Comparison of ENCODE assay signal across 8 mouse cellular contexts in genomic region chr19:6951994-6952711, GRCm38 (mm10). TPM values are rescaled to one million over a fixed set of nuclear protein-coding genes. Genes with fewer than 3 reads are reported as not detected.
DNase-seq lines count a peak whose midpoint lies in the region; ATAC-seq and TF ChIP-seq lines count a peak whose summit lies in the region.

No protein-coding gene starts in this region.

- 5% methylated on average over 31 of the region's 31 CpGs for WGBS in hindbrain, embryonic 15.5 days

- H3K4me3 ChIP-seq in gastrocnemius, adult 2 months: peak overlapping the region; percentile 82
- H3K4me3 ChIP-seq in hindbrain, embryonic 15.5 days: peak overlapping the region; percentile 61

- DNase-seq in R1 (ENCODE audit: low read depth, low spot score): peak; percentile 63
- DNase-seq in gastrocnemius, adult 2 months: peak; percentile 93
- peak; percentile 71 to 88 for DNase-seq in left cerebral cortex, postnatal 10 days (ENCODE audit: extremely low spot score in 1 of 2, low spot score in 2 of 2)
- DNase-seq in right cerebral cortex, postnatal 10 days (ENCODE audit: low spot score in 2 of 2): peak; percentile 85 to 89
- peak; percentile 85 for DNase-seq in urinary bladder, postnatal 14 days (ENCODE audit: low spot score)

- no peaks in the 10 kb centered on the region for H3K36me3 ChIP-seq in hindbrain, embryonic 15.5 days

- intact Hi-C loops in gastrocnemius, adult 2 months (cut with DNase I): loop anchor here (1.0 to 2.0 kb wide), 2 partner anchors 10 to 17 kb away; partner anchors contain the start of gene Gpr137
- intact Hi-C loops in left cerebral cortex, postnatal 10 days (cut with DNase I): no loop called here

- no peak for TF ChIP-seq CTCF in gastrocnemius, adult 2 months (IDR thresholded peaks at IDR 0.05)

- H3K9me3 ChIP-seq in hindbrain, embryonic 15.5 days: no peaks in the 10 kb centered on the region

- H3K9ac ChIP-seq in hindbrain, embryonic 15.5 days: peak overlapping the region; percentile 48

- H3K27ac ChIP-seq in gastrocnemius, adult 2 months: peak overlapping the region; percentile 100
- H3K27ac ChIP-seq in hindbrain, embryonic 15.5 days (replicated peaks): peak overlapping the region; percentile 95

- peaks cover 27% of the 10 kb centered on the region for H3K4me1 ChIP-seq in hindbrain, embryonic 15.5 days (replicated peaks)

- H3K27me3 ChIP-seq in hindbrain, embryonic 15.5 days: no peaks in the 10 kb centered on the region

- peak; percentile 24 for ATAC-seq in common myeloid progenitor, adult 5-6 weeks (replicated peaks; ENCODE audit: low read depth, poor library complexity, severe bottlenecking)
- peak; percentile 36 for ATAC-seq in hindbrain, embryonic 15.5 days (ENCODE audit: low FRiP score, low read depth)
- peak; percentile 24 for ATAC-seq in megakaryocyte, adult 5-6 weeks (ENCODE audit: poor library complexity, severe bottlenecking)

- H3K4me2 ChIP-seq in hindbrain, embryonic 15.5 days: peak overlapping the region; percentile 79

RNA-seq across cellular contexts. Expression of gene Gpr137, which starts 9.9 kb away (rescaled TPM):
- total RNA-seq in common myeloid progenitor, adult 5-6 weeks (2017): 13.0 and 13.1 TPM in 2 replicates
- 10 to 100 TPM in 1 of 2 experiments, 1 to 10 TPM in 1; 8.2 to 13.8 TPM for total RNA-seq in gastrocnemius, adult 2 months (2021)
- 64.0 and 79.2 TPM in 2 replicates for polyA plus RNA-seq in hindbrain, embryonic 15.5 days (2015; fragmentation: Nextera tagmentation; extraction: Ambion mirVana)
- total RNA-seq in left cerebral cortex, postnatal 10 days (2021): 10 to 100 TPM; 78.7 to 79.5 TPM
- 10.2 and 18.8 TPM in 2 replicates for total RNA-seq in megakaryocyte, adult 5-6 weeks (2015)
- 18.4 and 20.2 TPM in 2 replicates for total RNA-seq in megakaryocyte, adult 5-6 weeks (2017)

RNA-seq across cellular contexts. Expression of gene Bad, which starts 10.5 kb away (rescaled TPM):
- 36.4 and 72.3 TPM in 2 replicates for total RNA-seq in common myeloid progenitor, adult 5-6 weeks (2017)
- 10 to 100 TPM; 10.8 to 14.4 TPM for total RNA-seq in gastrocnemius, adult 2 months (2021)
- polyA plus RNA-seq in hindbrain, embryonic 15.5 days (2015; fragmentation: Nextera tagmentation; extraction: Ambion mirVana): 90.1 and 99.1 TPM in 2 replicates
- 10 to 100 TPM; 40.4 to 42.8 TPM for total RNA-seq in left cerebral cortex, postnatal 10 days (2021)
- 16.4 and 20.3 TPM in 2 replicates for total RNA-seq in megakaryocyte, adult 5-6 weeks (2015)
- 45.2 and 67.1 TPM in 2 replicates for total RNA-seq in megakaryocyte, adult 5-6 weeks (2017)

RNA-seq across cellular contexts. Expression of gene Kcnk4, which starts 17.8 kb away (rescaled TPM):
- not detected in 2 replicates for total RNA-seq in common myeloid progenitor, adult 5-6 weeks (2017)
- total RNA-seq in gastrocnemius, adult 2 months (2021): not detected
- polyA plus RNA-seq in hindbrain, embryonic 15.5 days (2015; fragmentation: Nextera tagmentation; extraction: Ambion mirVana): 9.0 and 13.1 TPM in 2 replicates
- 10 to 100 TPM; 36.6 to 38.1 TPM for total RNA-seq in left cerebral cortex, postnatal 10 days (2021)
- not detected in 2 replicates for total RNA-seq in megakaryocyte, adult 5-6 weeks (2015)
- total RNA-seq in megakaryocyte, adult 5-6 weeks (2017): 0.11 TPM in 1 of 2 replicates, not detected in the other

RNA-seq across cellular contexts. Expression of gene Ppp1r14b, which starts 22.6 kb away (rescaled TPM):
- total RNA-seq in common myeloid progenitor, adult 5-6 weeks (2017): 119 and 184 TPM in 2 replicates
- 100 to 1,000 TPM; 121 to 127 TPM for total RNA-seq in gastrocnemius, adult 2 months (2021)
- 210 and 211 TPM in 2 replicates for polyA plus RNA-seq in hindbrain, embryonic 15.5 days (2015; fragmentation: Nextera tagmentation; extraction: Ambion mirVana)
- total RNA-seq in left cerebral cortex, postnatal 10 days (2021): 10 to 100 TPM; 97.2 to 98.4 TPM
- 54.3 and 63.8 TPM in 2 replicates for total RNA-seq in megakaryocyte, adult 5-6 weeks (2015)
- 43.8 and 45.2 TPM in 2 replicates for total RNA-seq in megakaryocyte, adult 5-6 weeks (2017)

RNA-seq across cellular contexts. Expression of gene Plcb3, which starts 24.1 kb away (rescaled TPM):
- total RNA-seq in common myeloid progenitor, adult 5-6 weeks (2017): 7.5 and 10.6 TPM in 2 replicates
- total RNA-seq in gastrocnemius, adult 2 months (2021): 10 to 100 TPM in 1 of 2 experiments, 1 to 10 TPM in 1; 9.1 to 11.0 TPM
- polyA plus RNA-seq in hindbrain, embryonic 15.5 days (2015; fragmentation: Nextera tagmentation; extraction: Ambion mirVana): 13.6 and 14.0 TPM in 2 replicates
- total RNA-seq in left cerebral cortex, postnatal 10 days (2021): 10 to 100 TPM; 11.2 to 11.6 TPM
- 10.4 and 11.8 TPM in 2 replicates for total RNA-seq in megakaryocyte, adult 5-6 weeks (2015)
- total RNA-seq in megakaryocyte, adult 5-6 weeks (2017): 13.4 and 14.1 TPM in 2 replicates

Comparison
In these comparisons a context has a peak if more than half of its experiments do, and no peak if none do; other contexts are left out.
1. Peak in every context shown above with its lines: DNase-seq, ATAC-seq, H3K4me3 ChIP-seq and H3K27ac ChIP-seq.
2. RNA of gene Kcnk4, which starts 17.8 kb away (total RNA-seq): 36.6 to 38.1 TPM in left cerebral cortex, postnatal 10 days; not detected in gastrocnemius, adult 2 months, 0.11 TPM in megakaryocyte, adult 5-6 weeks and not detected in common myeloid progenitor, adult 5-6 weeks; every median in the first group is over 10 times any median in the second.